Comparison of ENCODE assay signal across 20 mouse cellular contexts in genomic region chr17:29994459-29994858, GRCm38 (mm10).
"Had no signal": no experiment of that assay in that cellular context is flagged by ENCODE, and none has a peak within 500 bp of the region (broad histone marks: within the 10 kb centered on the region; RNA-seq: fewer than 3 reads in every experiment).

No protein-coding gene starts in this region.

- H3K27ac ChIP-seq: lung, embryonic 15.5 days; midbrain, embryonic 10.5 days; midbrain, embryonic 12.5 days; neural tube, embryonic 13.5 days; neural tube, embryonic 15.5 days had no signal

- H3K4me2 ChIP-seq: lung, embryonic 15.5 days; midbrain, embryonic 12.5 days; neural tube, embryonic 13.5 days; neural tube, embryonic 15.5 days had no signal

- ATAC-seq: lung, postnatal 0 days; midbrain, embryonic 16.5 days had no signal

- H3K9me3 ChIP-seq: lung, embryonic 15.5 days; midbrain, embryonic 12.5 days; neural tube, embryonic 13.5 days; neural tube, embryonic 15.5 days had no signal

- H3K36me3 ChIP-seq: lung, embryonic 15.5 days; midbrain, embryonic 10.5 days; midbrain, embryonic 12.5 days; neural tube, embryonic 13.5 days; neural tube, embryonic 15.5 days had no signal

- H3K4me1 ChIP-seq: lung, embryonic 15.5 days; midbrain, embryonic 12.5 days; neural tube, embryonic 15.5 days had no signal

- H3K4me3 ChIP-seq: lung, embryonic 15.5 days; midbrain, embryonic 10.5 days; midbrain, embryonic 12.5 days; myocyte; neural tube, embryonic 13.5 days; neural tube, embryonic 15.5 days had no signal

- H3K9ac ChIP-seq: lung, embryonic 15.5 days; midbrain, embryonic 12.5 days; neural tube, embryonic 13.5 days; neural tube, embryonic 15.5 days had no signal

- DNase-seq: lung, adult 2 months; lung, postnatal 14 days; lung, postnatal 36 days; midbrain, embryonic 14.5 days; retina, postnatal 1 day; right cerebral cortex, adult 18-20 months; right cerebral cortex, postnatal 25 days; right cerebral cortex, postnatal 4 days; spleen, adult 18-20 months; thymus, adult 18-20 months; thymus, postnatal 14 days; thymus, postnatal 36 days had no signal

- H3K27me3 ChIP-seq: lung, embryonic 15.5 days; neural tube, embryonic 13.5 days; neural tube, embryonic 15.5 days had no signal
